Mouse (Mus musculus) limb, embryonic 12.5 days (tissue): Measurements from ENCODE around the gene Nom1. TPM values are rescaled to one million over a fixed set of nuclear protein-coding genes. Genes with fewer than 3 reads are reported as not detected.
"Not testable (repeated sequence)": the region's sequence is repeated elsewhere in the genome, so short reads cannot be mapped to it uniquely, and the experiment has no call there.

ENCODE experiments used
- ATAC-seq: fragments of 200-750 bp; cut with Nextera tagmentation; 2 replicates; pipeline ENCODE4 v1.8.0; 2017; ENCODE audit warnings: low read depth, moderate TSS enrichment; ENCODE audit not compliant: insufficient number of reproducible peaks, insufficient read depth, low FRiP score, low TSS enrichment
- H3K27ac ChIP-seq: fragments of 300-500 bp; sonication (generic); 2 replicates; pipeline ENCODE4 v1.5.1; 2016; ENCODE audit warnings: mild to moderate bottlenecking, moderate library complexity
- H3K27me3 ChIP-seq: fragments of 300-500 bp; sonication (generic); 2 replicates; pipeline ENCODE4 v1.6.1; 2016; ENCODE audit warnings: mild to moderate bottlenecking, moderate library complexity
- H3K36me3 ChIP-seq: fragments of 300-500 bp; sonication (generic); 2 replicates; pipeline ENCODE4 v1.6.1; 2016; ENCODE audit warnings: mild to moderate bottlenecking, moderate library complexity
- H3K4me1 ChIP-seq: fragments of 300-500 bp; sonication (generic); replicated peaks from 2 replicates; pipeline ENCODE4 v1.6.1; 2016
- H3K4me2 ChIP-seq: fragments of 300-500 bp; sonication (generic); 2 replicates; pipeline ENCODE4 v1.6.1; 2016; ENCODE audit warnings: mild to moderate bottlenecking, moderate library complexity
- H3K4me3 ChIP-seq: fragments of 300-500 bp; sonication (generic); replicated peaks from 2 replicates; pipeline ENCODE4 v1.5.1; 2016; ENCODE audit warnings: mild to moderate bottlenecking
- H3K9ac ChIP-seq: fragments of 300-500 bp; sonication (generic); replicated peaks from 2 replicates; pipeline ENCODE4 v1.6.1; 2016; ENCODE audit warnings: mild to moderate bottlenecking, moderate library complexity
- H3K9me3 ChIP-seq: fragments of 300-500 bp; sonication (generic); 2 replicates; pipeline ENCODE4 v1.6.1; 2016; ENCODE audit warnings: mild to moderate bottlenecking, moderate library complexity
- WGBS: fragments of 180-500 bp; shearing (Covaris S2); methylation state at CpG from one replicate; pipeline ENCODE4 v1.1.7; 2016; 5-methylcytosine and 5-hydroxymethylcytosine counted together
- polyA plus RNA-seq: library from polyadenylated mRNA; unstranded; fragments of >200 nt; fragmentation: Nextera tagmentation; extraction: Ambion mirVana; gene quantifications from 2 replicates; pipeline ENCODE4 v1.2.1, GENCODE M21; 2016

Nom1 gene
- 31.7 and 32.5 TPM in 2 replicates for polyA plus RNA-seq

DNA sequence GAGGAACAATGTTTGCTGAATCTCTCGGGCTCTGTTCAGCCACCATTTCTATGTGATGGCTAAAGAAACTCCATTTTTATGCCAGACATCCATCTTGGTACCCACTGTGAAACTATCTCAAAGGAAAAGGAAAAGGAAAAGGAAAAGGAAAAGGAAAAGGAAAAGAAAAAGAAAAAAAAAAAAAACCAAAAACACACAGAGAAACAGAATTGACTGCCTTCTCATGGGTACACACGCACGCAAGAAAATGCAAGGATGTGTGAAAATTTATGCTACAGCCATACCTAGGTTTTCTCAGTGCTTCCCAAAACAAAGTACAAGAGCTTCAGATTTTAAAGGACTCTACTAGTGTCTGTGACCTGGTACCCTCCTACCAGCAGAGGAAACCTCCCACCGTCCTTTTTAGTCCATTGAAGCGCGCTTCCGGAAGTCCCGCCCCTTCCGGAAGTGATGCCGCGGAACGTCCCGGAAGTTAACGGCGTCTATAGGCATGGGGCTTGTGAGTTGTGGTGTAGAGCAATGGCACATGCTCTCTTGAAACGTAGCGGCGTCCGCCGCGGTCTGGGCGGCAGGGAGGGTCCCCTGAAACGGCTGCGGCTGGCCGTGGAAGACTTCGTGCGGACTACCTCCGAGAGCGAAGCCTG is at the start of gene Nom1:
Gene Nom1 (plus strand): TSS at position 437 of the 644 bp plus-strand sequence.
- H3K27me3 ChIP-seq, result peaks cover 4% of the 10 kb centered on the region; the same call in 1 of the 2 replicates
- H3K4me2 ChIP-seq, result peak within 1 kb of the TSS; percentile 88
- no peaks in the 10 kb centered on the region for H3K9me3 ChIP-seq
- H3K4me1 ChIP-seq, result peaks cover 18% of the 10 kb centered on the region
- H3K9ac ChIP-seq, result peak within 1 kb of the TSS; percentile 87
- peak; percentile 90 for ATAC-seq
- H3K27ac ChIP-seq, result peak within 1 kb of the TSS; percentile 67
- 3% methylated on average over 29 of the region's 29 CpGs for WGBS
- H3K36me3 ChIP-seq, result peaks cover 35% of the 10 kb centered on the region
- H3K4me3 ChIP-seq, result peak within 1 kb of the TSS; percentile 94

DNA sequence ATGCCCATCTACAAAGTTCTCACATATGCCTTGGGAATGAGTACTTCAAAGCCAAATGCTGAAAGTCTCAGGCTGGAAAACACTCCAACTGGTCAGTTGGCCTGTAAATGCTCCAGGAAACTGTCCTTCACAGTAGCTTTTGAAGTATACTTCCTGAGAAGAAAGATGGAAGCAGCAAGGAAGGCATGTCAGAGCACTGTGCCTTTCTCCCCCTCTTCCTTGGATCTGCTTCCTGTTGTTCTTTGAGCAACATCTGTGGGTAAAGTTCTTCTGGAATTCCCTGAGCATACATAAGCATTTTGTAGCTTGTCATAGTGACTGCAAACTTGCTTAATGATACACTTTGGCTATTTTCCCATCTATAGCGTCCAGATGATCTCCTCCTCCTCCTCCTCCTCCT is 46.9 kb upstream of the Nom1 start:
- no peaks in the 10 kb centered on the region for H3K9me3 ChIP-seq
- H3K36me3 ChIP-seq, result no peaks in the 10 kb centered on the region
- H3K27ac ChIP-seq, result no peak overlapping the region
- H3K4me1 ChIP-seq, result no peaks in the 10 kb centered on the region
- no peak overlapping the region for H3K9ac ChIP-seq
- H3K4me3 ChIP-seq, result no peak overlapping the region
- H3K27me3 ChIP-seq, result no peaks in the 10 kb centered on the region
- WGBS, result 58% methylated on average over 1 of the region's 1 CpGs
- H3K4me2 ChIP-seq, result no peak overlapping the region
- ATAC-seq, result no peak

DNA sequence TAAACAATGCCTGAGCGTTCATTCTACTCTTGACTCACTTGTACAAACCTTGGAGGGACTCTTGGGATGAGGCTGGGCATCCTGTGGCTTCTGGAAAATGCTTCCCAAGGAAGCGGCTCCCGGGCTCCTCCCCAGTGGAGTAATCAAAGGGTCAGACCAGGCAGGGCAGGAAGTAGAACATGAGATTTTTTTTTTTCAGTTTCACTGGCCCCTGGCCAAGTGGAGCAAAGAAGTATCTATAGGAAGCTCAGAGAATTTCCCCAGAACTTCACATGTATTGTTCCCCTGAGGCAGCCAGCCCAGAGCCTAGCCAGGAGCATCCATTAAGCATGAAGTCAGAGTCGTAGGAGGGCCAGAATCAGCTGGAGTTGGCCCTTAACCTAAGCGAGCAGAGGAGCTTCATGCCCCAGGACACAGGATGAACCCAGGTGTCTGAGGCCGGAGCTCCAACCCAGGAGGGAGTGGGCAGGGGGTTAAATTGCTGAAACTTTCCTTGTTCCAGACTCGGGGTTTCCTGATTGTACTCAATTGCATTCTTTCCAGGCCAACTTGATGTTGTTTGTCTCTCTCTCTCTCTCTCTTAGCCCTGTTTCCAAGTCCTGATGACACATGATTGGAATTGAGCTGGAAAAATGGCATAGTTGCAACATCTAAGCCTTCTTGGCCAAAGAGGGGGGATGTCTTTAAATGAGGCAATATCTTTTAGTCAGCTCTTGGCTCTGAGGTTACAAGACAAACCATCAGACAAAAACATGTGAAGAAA is 46.1 kb upstream of the Nom1 start:
- Histone ChIP-seq H3K9me3 (no peaks in the 10 kb centered on the region), H3K36me3 (no peaks in the 10 kb centered on the region), H3K4me1 (no peaks in the 10 kb centered on the region), H3K27me3 (no peaks in the 10 kb centered on the region), H3K9ac (no peak overlapping the region), H3K4me2 (no peak overlapping the region), H3K27ac (no peak overlapping the region), H3K4me3 (no peak overlapping the region)
- WGBS, result 50% methylated on average over 7 of the region's 7 CpGs
- ATAC-seq, result no peak

DNA sequence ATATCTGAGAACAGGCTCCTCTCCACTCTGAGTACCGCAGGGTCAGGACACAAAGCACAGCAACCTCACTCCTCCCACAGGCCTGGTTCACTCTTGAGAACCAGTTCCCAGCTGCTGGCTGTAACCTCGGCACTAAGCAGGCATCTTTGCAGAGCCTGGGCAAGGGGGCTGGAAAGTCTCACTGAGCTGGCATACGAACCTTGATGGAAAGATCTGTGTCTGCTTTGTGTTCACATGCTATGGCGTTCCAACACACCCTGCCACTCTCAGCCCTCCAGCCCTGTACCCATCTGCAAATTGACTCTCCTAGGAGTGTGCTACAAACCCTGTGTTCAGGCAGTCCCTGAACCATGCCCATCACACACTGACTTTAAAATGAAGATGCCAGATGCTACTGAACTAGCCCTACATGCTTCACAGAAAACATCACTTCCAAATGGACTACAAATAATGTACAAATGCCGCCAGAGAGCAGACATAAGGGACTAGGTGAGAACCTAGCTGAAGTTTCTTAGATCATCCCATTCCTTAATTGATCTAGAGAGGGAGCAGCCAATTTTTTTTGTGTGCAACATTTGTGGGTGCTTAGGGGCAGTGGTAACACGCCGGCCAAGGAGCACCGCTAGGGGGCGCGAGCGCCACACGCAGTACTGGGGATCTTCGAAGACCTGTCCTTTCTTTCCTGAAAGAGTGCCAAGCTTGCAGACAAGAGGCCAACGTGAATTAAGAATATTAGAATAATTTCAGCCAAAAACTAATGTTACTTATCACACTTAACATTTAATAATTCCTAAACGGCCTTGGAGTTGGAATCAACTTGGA is 45.3 kb upstream of the Nom1 start:
- peak; percentile 59; the same call in 1 of the 2 replicates for ATAC-seq
- WGBS, result 22% methylated on average over 15 of the region's 15 CpGs
- Histone ChIP-seq H3K4me3 (no peak overlapping the region), H3K27me3 (no peaks in the 10 kb centered on the region), H3K9me3 (no peaks in the 10 kb centered on the region), H3K4me2 (no peak overlapping the region), H3K9ac (no peak overlapping the region), H3K27ac (no peak overlapping the region), H3K4me1 (no peaks in the 10 kb centered on the region), H3K36me3 (no peaks in the 10 kb centered on the region)

DNA sequence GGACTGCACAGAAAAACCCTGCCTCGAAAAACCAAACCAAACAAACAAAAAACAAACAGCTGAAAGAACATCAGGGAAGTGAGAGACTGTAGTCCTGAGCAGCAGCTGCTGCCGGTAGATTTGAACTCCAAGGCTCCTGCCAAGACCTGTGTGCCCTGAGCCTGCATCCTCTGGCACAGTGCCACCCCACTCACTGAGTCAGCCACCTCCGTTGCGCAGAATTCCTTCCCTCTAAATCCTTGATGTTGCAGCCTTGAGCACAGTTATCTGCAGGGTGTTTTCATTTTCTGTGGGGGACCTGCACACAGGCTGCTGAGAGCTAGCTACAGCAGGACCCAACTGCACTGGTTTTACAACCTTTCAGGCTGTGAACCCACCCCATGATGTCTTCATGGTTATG is 36.0 kb upstream of the Nom1 start:
- no peak for ATAC-seq
- Histone ChIP-seq H3K36me3 (no peaks in the 10 kb centered on the region), H3K4me1 (no peaks in the 10 kb centered on the region), H3K27ac (no peak overlapping the region), H3K27me3 (no peaks in the 10 kb centered on the region), H3K9ac (no peak overlapping the region), H3K9me3 (no peaks in the 10 kb centered on the region), H3K4me2 (no peak overlapping the region), H3K4me3 (no peak overlapping the region)
- WGBS, result 74% methylated on average over 4 of the region's 4 CpGs

DNA sequence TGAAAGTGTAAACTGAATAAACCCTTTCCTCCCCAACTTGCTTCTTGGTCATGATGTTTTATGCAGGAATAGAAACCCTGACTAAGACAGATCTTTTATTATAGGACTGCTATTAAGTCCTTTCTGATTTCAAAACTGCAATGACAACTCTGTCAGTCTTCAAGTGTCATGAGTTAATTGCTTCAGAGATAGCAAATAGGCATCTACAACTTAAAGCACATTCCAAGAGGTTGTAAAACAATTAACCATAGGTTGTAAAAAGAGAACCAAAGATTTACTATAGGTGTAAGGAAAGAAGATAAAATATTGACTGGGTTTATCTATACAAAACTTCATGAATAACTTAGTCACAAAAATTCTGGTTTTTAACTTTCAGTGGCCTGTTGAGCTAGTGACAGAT is 23.6 kb upstream of the Nom1 start:
- H3K4me2 ChIP-seq, result no peak overlapping the region
- H3K27ac ChIP-seq, result no peak overlapping the region
- H3K9ac ChIP-seq, result no peak overlapping the region
- H3K9me3 ChIP-seq, result no peaks in the 10 kb centered on the region
- H3K4me1 ChIP-seq, result no peaks in the 10 kb centered on the region
- H3K27me3 ChIP-seq, result no peaks in the 10 kb centered on the region
- no peaks in the 10 kb centered on the region for H3K36me3 ChIP-seq
- ATAC-seq, result no peak
- H3K4me3 ChIP-seq, result no peak overlapping the region

DNA sequence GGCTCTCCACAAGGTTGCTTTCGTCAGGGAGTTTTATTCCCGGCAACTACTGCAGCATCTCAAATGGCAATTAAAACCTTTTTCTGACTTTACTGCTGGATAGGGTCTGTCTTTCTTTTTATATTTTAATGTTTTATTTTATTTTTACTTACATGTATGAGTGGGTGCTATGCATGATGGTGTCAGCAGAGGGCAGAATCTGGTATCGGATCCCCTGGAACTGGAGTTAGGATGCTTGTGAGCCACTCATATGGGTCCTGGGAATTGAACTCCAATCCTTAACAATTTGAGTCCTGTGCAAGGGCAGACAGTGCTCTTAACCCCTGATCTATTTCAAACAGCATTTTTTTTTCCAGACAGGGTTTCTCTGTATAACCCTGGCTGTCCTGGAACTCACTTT is 21.4 kb upstream of the Nom1 start:
- WGBS, result 74% methylated on average over 3 of the region's 3 CpGs
- H3K36me3 ChIP-seq, result no peaks in the 10 kb centered on the region
- H3K4me3 ChIP-seq, result no peak overlapping the region
- H3K9me3 ChIP-seq, result no peaks in the 10 kb centered on the region
- H3K4me2 ChIP-seq, result no peak overlapping the region
- H3K4me1 ChIP-seq, result no peaks in the 10 kb centered on the region
- H3K9ac ChIP-seq, result no peak overlapping the region
- no peaks in the 10 kb centered on the region for H3K27me3 ChIP-seq
- no peak for ATAC-seq
- no peak overlapping the region for H3K27ac ChIP-seq

DNA sequence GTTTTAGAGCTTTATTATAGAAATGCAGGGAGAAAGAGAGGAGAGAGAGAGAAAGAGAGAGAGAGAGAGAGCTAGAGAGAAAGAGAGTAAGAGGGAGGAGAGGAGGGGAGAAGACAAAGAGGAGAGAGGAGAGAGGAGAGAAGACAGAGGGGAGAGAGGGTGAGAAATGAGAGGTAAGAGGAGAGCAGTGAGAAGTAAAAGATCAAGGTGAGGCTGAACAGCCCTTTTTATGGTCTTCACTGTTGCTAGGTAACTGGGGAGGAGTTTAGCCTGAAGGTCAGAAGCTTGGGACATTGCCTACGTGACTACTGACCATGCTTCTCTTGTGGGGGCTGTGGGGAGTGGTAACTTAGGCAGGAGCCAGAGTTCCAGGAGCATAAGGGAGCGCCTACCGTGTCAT is 11.1 kb upstream of the Nom1 start:
- H3K9me3 ChIP-seq, H3K9ac ChIP-seq, H3K4me1 ChIP-seq, H3K4me3 ChIP-seq, ATAC-seq, H3K4me2 ChIP-seq, H3K27me3 ChIP-seq, H3K36me3 ChIP-seq, H3K27ac ChIP-seq: not testable (repeated sequence)
- WGBS, result 52% methylated on average over 3 of the region's 3 CpGs

DNA sequence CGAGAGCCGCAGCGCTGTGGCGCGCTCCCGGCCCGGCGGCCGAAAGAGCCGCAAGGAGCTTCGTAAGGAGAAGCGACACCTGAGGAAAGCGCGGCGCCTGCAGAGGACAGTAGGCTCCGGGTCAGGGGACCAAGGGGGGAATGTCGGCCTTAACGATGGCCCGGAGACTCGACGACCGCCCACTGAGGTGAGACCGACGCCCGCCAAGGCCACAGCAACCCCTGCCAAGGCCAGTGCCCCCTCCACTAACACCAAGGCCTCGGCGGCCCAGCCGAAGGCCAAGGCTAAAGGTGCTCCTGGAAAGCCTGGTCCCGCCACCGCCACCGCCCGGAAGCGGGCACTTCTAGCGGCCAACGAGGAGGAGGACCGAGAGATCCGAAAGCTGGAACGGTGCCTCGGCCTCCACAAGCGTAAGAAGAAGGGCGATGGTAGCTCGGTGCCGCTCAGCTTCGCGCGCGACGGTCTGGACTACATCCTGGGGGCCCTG is 451 bp downstream of the Nom1 start:
- ATAC-seq, result peak; percentile 73
- Histone ChIP-seq H3K9me3 (no peaks in the 10 kb centered on the region), H3K36me3 (peaks cover 41% of the 10 kb centered on the region), H3K4me1 (peaks cover 18% of the 10 kb centered on the region), H3K4me2 (peak overlapping the region; percentile 88), H3K27me3 (peaks cover 4% of the 10 kb centered on the region; the same call in 1 of the 2 replicates), H3K4me3 (peak overlapping the region; percentile 94), H3K9ac (peak overlapping the region; percentile 87), H3K27ac (peak overlapping the region; percentile 67)
- under 1% methylated on average over 48 of the region's 48 CpGs for WGBS

DNA sequence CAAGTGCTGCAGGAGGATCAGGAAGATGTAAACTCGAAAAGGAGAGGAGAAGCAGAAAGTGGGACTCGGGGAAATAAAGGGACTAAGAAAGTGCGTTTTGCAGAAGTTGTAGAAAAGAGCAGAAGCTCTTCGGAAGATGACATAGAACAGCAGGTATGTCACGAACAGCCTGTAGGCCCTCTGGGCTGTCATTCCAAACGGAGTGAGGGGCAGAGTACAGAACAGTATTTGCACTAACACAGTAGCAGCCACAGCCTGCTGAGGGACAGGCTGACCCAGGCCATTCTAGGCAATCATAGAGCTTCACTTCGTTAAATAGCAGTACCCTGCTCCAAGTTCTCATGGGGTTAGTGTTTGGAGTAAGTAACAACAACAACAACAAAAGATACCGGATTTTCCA is 1.0 kb downstream of the Nom1 start:
- WGBS, result 48% methylated on average over 8 of the region's 8 CpGs
- peaks cover 4% of the 10 kb centered on the region; the same call in 1 of the 2 replicates for H3K27me3 ChIP-seq
- peak overlapping the region; percentile 88 for H3K4me2 ChIP-seq
- H3K27ac ChIP-seq, result no peak overlapping the region
- ATAC-seq, result no peak
- peak overlapping the region; percentile 87 for H3K9ac ChIP-seq
- H3K36me3 ChIP-seq, result peaks cover 47% of the 10 kb centered on the region
- H3K9me3 ChIP-seq, result no peaks in the 10 kb centered on the region
- peak overlapping the region; percentile 94 for H3K4me3 ChIP-seq
- H3K4me1 ChIP-seq, result peaks cover 18% of the 10 kb centered on the region

DNA sequence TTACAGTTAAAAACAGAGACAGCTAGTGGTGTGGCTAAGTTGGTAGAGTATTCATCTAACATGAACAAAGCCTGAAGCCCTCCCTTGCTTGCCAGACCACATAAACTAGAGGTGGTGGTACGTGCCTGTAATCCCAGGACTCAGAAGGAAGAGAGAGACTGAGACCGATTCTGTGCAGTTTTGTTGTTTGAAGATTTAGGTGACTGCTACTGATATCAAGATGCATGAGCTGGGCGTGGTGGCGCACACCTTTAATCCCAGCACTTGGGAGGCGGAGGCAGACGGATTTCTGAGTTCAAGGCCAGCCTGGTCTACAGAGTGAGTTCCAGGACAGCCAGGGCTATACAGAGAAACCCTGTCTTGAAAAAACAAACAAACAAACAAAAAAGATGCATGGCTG is 2.3 kb downstream of the Nom1 start:
- H3K27me3 ChIP-seq, ATAC-seq, H3K9me3 ChIP-seq, H3K4me3 ChIP-seq, H3K27ac ChIP-seq: not testable (repeated sequence)
- H3K9ac ChIP-seq, result 0 out of 2 replicates have a peak overlapping the region, but pooled peaks have one; percentile 18
- H3K4me1 ChIP-seq, result peaks cover 18% of the 10 kb centered on the region
- 87% methylated on average over 6 of the region's 6 CpGs for WGBS
- H3K4me2 ChIP-seq, result peak overlapping the region; percentile 88; the same call in 1 of the 2 replicates
- H3K36me3 ChIP-seq, result peaks cover 59% of the 10 kb centered on the region
